ENCODE assay signal across 27 mouse cellular contexts in the genomic region with DNA sequence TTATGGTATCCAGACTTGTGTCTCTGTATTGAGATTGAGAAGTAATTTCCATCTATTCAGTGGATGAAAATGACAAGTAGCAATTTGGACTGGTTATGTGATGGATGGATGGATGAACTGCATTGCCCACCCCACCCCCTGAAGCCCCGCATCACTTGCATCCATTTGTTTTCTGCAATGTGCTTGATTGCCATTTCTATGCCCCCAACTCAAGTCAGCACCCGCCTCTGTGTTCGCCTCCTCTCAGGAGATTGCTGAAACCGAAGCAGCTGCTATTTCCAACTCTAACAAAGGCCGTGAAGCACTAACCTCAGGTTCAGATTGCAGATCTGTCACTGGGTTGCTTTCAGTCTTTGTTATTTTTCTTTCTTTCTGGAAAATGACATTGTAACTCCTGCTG.
"Had no signal": no experiment of that assay in that cellular context is flagged by ENCODE, and none has a peak within 500 bp of the region (broad histone marks: within the 10 kb centered on the region; RNA-seq: fewer than 3 reads in every experiment).

No protein-coding gene starts in this region.

- H3K36me3 ChIP-seq: heart, embryonic 13.5 days; heart, embryonic 15.5 days; hindbrain, embryonic 13.5 days; hindbrain, embryonic 15.5 days; kidney, embryonic 15.5 days; limb, embryonic 13.5 days; limb, embryonic 15.5 days; liver, embryonic 12.5 days had no signal

- H3K4me1 ChIP-seq: heart, embryonic 13.5 days; heart, embryonic 15.5 days; hindbrain, embryonic 13.5 days; hindbrain, embryonic 15.5 days; kidney, embryonic 15.5 days; limb, embryonic 13.5 days; limb, embryonic 15.5 days; liver, embryonic 12.5 days had no signal

- H3K27me3 ChIP-seq: heart, embryonic 13.5 days; heart, embryonic 15.5 days; hindbrain, embryonic 13.5 days; hindbrain, embryonic 15.5 days; kidney, embryonic 15.5 days; limb, embryonic 13.5 days; limb, embryonic 15.5 days; liver, embryonic 12.5 days had no signal

- H3K9me3 ChIP-seq: heart, embryonic 13.5 days; heart, embryonic 15.5 days; hindbrain, embryonic 13.5 days; hindbrain, embryonic 15.5 days; kidney, embryonic 15.5 days; limb, embryonic 13.5 days; limb, embryonic 15.5 days; liver, embryonic 12.5 days had no signal

- H3K9ac ChIP-seq: heart, embryonic 13.5 days; heart, embryonic 15.5 days; hindbrain, embryonic 13.5 days; hindbrain, embryonic 15.5 days; kidney, embryonic 15.5 days; limb, embryonic 13.5 days; limb, embryonic 15.5 days; liver, embryonic 12.5 days; liver, embryonic 14.5 days had no signal

- H3K27ac ChIP-seq: heart, adult 2 months; heart, embryonic 13.5 days; heart, embryonic 15.5 days; hindbrain, embryonic 13.5 days; hindbrain, embryonic 15.5 days; hindbrain, postnatal 0 days; kidney, embryonic 15.5 days; kidney, postnatal 0 days; limb, embryonic 13.5 days; limb, embryonic 15.5 days; liver, embryonic 12.5 days; liver, embryonic 14.5 days had no signal

- H3K4me3 ChIP-seq: heart, adult 2 months; heart, embryonic 13.5 days; heart, embryonic 15.5 days; hindbrain, embryonic 13.5 days; hindbrain, embryonic 15.5 days; kidney, embryonic 15.5 days; limb, embryonic 13.5 days; limb, embryonic 15.5 days; liver, embryonic 12.5 days had no signal

- ATAC-seq: hindbrain, postnatal 0 days; intestine, embryonic 16.5 days; liver, embryonic 12.5 days had no signal

- DNase-seq: gastrocnemius, postnatal 14 days; gastrocnemius, postnatal 36 days; heart, adult 11 months; heart, adult 2 months; heart, postnatal 14 days; heart, postnatal 36 days; kidney, adult 11 months; kidney, adult 2 months; kidney, adult 9 months; kidney, postnatal 14 days; kidney, postnatal 36 days; layer of hippocampus, adult 9-11 months; layer of hippocampus, postnatal 36 days; left cerebral cortex, postnatal 4 days had no signal

- H3K4me2 ChIP-seq: heart, embryonic 11.5 days; heart, embryonic 13.5 days; heart, embryonic 15.5 days; hindbrain, embryonic 13.5 days; hindbrain, embryonic 15.5 days; kidney, embryonic 15.5 days; limb, embryonic 13.5 days; limb, embryonic 15.5 days; liver, embryonic 12.5 days had no signal
